Mouse (Mus musculus) MN1 (cell line): ENCODE measurements around the gene Gpn3.

Experiments used
- DNase-seq: peaks from one replicate; pipeline ENCODE4 v3.0.0-alpha.2; 2016; ENCODE audit warnings: low spot score

Gene Gpn3

DNA sequence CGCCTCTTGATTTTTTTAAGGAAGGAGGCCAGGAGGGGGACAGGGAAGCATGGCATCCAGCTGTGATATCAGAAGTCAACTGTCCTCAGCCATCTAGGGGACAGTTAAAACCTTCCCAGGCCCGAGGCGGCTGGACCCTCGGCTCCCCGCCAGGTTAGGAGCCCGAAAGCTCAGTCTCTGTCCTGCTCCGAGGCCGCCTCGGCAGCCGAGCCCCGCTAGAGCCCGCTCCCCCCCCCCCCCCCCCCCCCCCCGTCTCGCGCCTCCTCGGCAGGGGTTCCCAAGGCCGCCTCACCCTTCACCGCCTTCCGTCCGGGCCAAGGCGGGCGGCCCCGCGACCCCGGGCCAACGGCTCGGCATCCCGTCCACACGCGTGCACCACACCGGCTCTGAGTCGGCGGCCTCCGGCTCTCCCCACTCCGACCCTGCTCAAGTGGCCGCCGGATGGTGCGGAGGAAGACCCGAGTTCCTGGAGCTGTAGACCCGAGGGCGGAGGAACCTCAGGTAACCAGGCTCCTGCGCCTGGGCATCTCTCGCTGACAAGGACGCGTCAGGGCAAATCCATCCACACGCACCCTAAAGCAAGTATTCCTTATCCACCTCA is at the start of gene Gpn3:
TSS of gene Gpn3 (plus strand) at position 286 of the 601 bp plus-strand sequence.
- peak; percentile 52 for DNase-seq

DNA sequence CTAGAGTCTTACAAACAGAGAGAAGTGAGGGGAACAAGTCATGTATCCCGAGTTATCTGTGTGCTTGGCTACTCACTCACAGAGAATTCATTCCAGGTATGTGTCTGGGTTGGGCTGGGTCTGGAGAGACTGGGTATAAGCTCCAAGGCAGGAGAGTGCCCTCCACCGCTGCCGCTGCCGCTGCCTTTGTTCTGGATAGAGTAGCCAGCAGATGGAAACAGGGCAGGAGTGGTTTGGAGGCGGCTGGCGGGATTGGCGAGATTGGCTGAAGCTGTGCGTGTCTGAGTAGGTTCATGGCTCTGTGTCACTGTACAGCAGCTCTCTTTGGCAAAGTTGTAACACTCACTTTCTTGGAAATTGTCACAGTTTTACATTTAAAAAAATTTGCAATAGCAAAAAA is 48.2 kb upstream of the Gpn3 start:
- DNase-seq: no peak

DNA sequence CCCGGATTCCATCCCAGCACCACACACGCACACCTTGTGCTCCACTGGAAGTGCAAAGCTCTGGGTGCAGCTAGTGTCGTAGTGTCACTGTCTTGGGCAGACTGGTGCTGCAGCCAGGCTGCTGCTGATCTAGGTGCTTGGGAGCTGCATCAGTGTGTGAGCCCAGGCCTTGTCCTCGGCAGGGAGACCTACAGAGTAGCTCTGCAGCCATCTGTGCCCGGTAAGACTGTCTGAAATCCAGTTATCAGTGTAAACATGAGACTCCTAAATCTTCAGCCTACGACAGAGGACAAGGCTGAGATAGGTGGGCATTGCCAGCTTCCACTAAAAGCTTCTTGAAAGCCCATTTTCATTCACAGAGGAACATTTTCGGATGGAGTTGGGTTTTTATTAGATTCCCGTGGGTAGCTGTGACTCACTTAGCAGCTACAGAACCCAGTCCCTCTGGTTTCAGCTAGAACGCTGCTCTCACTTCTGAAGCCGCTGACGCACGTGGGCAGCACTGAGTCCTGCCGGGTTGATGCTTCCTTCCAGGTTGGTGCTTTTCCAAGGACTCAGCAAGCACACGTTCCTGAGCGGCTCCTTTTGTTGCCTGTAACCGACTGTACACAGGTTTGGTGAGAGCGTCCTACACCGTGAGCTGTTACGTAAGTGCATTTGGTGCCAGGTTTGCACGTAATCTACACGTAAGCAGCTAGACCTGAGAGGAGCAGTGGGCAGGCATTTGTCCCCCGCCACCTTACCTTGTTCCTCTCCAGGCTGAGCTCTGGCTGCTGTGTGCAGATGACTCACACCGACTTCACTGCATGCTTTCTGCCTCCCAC is 46.9 kb upstream of the Gpn3 start:
- no peak for DNase-seq

DNA sequence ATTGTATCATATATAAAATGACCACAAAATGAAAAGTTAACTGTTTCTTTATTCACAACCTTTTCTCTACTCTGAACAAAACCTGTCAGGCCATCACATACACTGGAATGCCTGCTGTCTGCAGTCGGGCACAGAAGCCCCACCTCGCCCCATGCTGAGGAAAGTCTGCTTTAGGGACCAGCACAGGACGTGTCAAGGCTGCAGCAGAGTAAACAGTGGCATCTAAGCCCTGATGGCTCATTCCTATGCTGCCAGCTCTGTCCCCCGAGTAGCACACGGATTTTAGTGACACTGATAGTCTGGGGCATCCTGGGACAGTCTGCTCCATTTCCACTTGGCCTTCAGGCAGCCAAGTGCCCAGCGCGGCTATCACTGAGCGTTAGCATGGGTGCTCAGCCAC is 46.2 kb upstream of the Gpn3 start:
- DNase-seq: no peak

DNA sequence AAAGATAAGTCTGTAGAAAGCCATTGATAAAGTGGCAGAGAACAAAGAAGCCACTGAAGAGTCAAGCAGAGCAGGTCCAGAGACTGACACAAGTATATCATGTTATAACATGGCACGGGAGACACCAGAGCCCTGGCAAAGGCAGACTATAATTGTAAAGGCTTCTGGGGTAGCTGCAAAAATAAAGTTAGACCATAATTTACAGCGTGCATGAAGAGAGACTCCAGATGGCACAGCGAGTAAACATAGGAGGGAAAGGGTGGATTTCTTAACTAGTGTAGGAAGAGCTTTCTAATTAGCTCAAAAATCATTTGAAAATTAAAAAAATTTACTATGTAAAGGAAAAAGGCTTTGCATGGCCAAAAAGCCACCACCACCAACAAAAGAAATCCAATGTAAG is 44.4 kb upstream of the Gpn3 start:
- DNase-seq: no peak

DNA sequence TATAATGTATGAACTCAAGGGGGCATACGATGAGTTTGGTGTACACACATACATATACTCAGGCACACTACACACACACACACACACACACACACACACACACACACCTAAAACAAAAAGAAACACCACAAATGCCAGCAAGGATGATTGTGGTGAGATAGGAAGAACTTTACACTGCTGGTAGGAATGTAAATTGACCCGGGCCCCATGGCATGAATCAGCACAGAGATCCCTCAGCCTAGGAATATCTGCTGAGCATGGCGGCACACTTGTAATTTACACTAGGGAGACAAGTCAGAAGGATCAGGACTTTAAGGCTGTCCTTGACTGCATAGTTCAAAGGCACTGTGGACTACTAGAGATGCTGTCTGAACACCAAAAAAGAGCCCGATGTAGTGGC is 41.4 kb upstream of the Gpn3 start:
- no peak for DNase-seq

DNA sequence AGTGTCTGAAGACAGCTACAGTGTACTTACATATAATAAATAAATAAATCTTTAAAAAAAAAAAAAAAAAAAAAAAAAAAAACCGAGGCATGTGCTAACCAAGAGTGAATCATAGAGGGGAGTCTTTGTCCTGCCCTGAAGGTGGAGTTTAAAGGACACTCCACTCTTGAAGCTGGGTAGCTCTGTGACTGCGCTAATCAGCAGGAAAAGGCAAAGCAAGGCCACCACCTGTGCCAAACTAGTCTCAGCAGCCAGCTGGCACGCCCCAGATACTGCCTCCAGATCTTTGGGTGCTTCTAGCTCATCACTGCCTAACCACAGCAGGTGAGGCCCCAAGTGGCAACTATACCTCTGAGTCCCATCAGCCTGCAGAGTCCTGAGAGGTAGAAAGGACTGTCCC is 37.0 kb upstream of the Gpn3 start:
- no peak for DNase-seq

DNA sequence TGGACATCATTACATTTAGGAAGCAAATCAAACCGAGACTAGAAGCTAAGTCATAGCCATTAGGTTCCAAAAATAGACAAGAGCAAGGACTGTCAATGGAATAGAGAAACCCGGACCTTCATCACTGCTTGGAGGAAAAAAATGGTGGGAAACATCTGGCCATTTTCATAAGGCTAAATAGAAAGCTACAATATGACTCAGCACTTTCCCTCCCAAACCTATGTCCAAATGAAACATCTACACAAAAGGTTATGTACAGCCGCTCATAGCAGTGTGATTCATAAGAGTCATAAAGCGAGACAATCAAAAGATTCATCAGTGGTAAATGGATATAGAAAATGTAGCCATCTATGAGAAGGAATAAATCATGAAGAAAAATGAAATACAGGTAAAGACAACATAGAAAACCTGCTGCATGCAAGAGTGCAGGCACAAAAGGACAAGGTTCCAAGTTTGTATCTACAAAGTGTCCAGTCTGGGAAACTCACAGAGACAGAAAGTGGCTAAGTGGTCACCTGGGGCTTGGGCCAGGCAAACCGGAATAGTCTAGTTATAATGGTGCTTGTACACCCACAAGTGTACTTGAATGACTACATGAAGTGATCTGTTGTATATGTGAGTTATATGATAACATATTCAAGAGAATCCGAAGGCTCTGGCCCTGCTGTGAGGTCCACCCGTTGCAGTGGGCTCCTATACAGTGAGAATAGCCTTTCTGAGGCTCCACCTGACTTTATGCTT is 35.0 kb upstream of the Gpn3 start:
- DNase-seq: no peak

DNA sequence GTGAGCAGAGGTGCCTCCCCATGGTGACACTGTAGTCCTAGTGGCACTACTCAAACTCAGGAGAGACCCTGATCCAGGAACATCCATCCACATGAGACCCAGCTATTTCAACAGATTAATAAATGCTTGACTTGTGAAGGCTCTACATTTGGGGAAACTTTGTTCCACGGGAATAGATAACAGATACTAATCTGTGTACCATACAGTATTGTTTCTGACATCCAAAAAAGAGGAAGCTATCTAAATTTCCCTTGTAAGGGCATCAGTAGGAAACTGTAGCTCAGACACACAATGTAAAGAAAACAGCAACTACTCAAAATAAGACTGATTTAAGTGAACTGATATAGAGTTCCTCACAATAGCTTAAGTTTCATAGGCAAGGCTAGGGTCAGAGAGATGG is 28.8 kb upstream of the Gpn3 start:
- DNase-seq: no peak

DNA sequence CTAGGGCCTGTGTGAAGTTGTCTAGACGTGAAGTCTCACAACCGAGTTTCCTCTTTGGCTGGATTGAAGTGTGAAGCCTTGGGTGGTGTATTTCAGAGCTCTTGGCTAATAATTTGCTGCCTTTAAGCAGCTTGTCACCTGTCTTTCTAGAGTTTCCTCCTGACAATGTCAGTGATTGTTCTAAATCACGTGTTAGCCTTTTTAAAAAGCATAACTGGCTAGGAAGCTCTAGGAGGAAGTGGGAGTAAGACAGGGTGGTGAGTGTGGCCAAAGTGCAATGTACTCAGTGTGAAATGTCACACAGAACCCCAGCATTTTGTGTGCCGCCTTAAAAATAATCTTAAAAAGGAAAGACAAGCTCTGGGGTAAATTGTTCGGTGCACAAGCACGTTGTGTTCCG is 27.9 kb upstream of the Gpn3 start:
- DNase-seq: no peak

DNA sequence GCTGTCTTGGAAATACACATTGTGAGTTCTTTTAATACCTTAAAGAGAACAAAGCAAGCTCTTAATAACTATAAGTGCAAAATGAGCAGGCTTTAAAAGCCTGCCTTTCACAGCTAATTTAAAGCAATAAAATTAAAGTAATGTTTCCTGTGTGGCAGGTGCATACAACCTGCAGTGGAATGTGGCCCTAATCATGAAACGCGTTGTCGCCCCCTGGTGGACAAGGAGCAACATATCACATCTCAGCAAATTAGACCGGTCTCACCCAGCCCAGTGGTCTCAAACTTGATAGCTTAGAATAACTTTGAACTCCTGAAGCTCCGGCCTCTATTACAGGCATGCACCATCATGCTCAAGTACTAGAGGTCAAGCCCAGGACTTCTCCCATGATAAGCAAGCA is 27.4 kb upstream of the Gpn3 start:
- DNase-seq: peak; percentile 62

DNA sequence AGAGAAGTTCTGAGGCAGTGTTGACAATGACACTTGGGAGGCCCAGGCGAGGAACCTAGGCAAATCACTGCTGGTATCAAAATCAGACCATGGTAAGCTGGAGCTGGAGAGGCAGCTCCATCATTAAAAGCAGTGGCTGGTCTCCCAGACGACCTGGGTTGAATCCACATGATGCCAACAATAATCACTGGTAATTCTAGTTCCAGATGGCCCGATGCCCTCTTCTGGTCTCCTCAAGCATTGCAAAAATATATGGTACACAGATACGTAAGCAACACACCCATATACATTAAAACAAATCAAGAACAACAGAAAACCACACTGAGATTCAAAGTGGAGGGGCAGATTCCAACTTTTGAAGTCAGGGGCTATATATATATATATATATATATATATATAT is 25.9 kb upstream of the Gpn3 start:
- DNase-seq: no peak

DNA sequence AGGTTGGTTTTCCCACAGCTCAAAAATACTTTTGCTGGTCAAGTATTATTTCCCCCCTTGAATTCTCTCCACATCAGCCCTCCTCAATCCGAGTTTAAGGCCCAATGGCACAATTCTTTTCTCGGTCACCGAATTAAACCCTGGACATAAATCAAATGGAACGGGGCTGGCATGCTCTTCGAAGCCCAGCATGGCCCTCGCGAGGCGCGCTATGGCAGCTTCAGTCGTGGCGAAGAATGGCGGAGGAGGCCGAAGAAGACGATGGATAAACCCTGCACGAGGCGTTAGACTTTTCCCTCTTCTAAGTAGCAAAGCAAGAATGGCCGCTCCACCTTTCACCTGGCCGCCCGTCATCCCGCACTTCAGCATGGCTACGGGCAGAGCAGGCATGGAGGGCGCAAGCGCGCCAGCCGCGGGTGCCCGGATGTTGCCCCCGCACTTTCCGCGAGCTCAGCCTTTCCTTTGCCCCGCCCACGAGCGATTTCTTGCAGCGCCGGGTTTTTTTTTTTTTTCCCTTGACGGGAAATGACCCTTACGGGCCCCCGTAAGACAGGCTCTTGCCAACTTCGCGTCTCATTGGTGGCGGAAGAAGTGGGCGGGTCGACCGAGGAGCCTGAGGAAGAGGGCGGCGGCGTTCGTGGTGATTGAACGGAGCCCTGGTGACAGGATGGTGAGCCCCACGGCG is 17.7 kb upstream of the Gpn3 start, which contains the start of the genes Rad9b and Vps29:
TSS of gene Rad9b (minus strand) at position 427 of the 685 bp plus-strand sequence.
TSS of gene Vps29 (plus strand) at position 563 of the 685 bp plus-strand sequence.
- DNase-seq: peak; percentile 98

DNA sequence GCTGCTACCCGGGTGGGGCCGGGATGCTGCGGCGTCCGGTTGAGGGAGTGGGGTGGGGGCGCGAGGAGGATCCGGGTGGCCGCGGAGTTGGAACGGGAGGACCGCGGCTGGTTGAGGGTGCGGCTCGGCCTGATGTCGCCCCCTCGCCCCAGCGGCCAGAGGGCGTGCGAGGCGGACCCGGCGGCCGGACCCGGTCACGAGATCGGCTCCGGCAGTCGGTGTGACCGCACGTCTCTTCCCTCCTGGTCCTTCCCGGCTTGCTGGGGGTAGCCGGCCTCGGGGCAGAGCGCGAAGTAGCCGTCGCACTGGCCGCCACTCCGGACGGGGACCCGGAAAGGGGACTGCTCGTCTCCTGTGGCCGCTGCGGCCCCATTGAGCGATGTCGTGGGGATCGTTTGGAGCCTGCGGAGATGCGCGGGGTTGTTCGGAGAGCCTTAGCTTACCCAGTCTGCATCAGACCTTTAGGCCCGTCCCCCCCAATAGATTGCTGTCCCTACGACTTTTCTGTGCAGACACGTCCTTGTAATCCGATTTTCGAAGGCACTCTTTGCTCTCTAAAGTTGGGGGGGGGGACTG is 17.1 kb upstream of the Gpn3 start:
- no peak for DNase-seq

DNA sequence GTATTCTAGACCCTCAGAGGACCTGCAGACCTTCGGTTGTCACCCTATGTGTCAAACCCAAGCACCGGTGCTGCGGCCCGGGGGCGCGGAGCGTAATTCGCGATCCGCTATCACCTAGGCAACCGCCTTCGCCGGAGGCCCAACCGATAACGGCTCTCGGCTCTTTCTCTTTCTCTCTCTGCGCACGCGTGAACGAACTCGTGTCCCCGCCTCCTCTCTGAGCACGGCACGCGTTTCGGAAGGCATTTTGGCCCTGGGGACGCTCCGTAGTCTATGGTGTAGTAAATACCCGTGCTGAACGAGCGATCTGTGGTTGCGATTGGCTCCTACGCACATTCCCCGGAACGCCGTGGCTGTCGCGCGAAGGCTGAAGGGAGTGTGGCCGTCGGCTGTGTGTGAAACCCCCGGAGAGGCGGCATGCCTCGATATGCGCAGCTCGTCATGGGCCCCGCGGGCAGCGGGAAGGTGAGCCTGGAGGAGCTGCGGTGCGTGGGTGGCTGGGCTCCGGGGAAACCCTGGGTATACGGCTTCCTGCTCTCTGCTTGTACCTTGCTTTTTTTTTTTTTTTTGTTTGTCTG is 605 bp downstream of the Gpn3 start, which contains the start of gene Fam216a:
TSS of gene Fam216a (minus strand) at position 173 of the 578 bp plus-strand sequence.
- DNase-seq: peak; percentile 99

DNA sequence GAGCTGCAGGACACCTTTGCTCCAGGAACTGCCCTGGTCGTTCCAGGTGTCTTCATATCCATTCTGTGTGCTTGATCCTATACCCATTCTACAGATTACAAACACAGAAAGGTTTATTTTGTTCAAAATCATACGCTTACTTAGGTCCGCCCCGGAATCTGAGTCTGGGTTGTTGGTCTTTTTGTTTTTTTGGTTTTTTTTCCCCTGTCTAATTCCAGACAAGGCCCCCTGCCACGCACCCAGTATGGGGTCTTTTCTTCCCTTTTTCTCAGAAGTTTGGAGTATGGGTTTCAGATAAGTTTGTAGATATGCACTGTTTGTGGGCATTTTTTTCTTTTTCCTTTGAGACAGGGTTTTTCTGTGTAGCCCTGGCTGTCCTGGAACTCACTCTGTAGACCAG is 1.2 kb downstream of the Gpn3 start:
- DNase-seq: no peak

DNA sequence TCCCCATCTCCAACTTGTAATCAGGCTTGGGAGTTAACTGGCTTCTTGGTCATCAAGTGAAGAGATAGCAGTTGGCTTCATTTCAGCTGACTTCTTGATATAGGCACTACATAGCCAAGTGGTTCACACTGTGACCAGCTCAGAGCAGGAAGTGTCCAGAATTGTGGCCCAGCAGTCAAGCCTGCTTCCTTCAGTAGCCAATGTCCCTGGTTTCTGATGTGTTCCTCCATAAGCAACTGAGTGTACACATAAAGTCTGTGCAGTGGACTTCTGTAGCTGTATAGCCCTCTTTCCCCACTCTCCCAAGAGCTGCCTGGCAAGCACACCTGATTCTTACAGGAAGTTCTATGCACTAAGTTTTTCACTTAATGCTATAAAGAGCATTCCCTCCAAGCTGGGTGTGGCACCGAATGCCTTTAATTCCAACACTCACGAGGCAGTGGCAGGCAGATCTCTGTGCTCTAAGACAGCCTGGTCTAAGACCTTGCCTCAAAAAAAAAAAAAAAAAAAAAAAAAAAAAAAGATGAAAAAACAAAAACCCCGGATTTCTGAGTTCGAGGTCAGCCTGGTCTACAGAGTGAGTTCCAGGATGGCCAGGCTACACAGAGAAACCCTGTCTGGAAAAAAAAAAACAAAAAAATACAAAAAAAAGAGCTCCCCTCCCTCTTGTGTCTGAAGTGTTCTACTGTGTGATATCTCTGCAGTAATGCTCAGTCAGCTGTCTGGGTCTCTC is 5.6 kb downstream of the Gpn3 start:
- no peak for DNase-seq

DNA sequence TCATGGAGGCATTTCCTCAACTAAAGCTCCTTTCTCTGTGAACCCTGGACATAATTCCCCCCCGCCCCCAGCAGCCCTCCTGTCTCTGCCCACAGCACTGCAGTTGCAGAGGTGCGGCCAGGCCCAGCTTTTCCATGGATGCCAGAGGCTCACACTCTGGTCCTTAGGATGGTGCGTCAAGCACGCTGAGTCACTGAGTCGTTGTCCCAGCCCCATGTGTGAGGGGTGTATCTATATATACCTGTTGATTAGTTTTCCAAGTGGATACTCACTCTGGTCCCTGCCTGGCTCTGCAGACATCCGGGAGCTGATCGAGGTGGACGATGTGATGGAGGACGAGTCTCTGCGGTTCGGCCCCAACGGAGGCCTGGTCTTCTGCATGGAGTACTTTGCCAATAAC is 6.5 kb downstream of the Gpn3 start:
- DNase-seq: no peak

DNA sequence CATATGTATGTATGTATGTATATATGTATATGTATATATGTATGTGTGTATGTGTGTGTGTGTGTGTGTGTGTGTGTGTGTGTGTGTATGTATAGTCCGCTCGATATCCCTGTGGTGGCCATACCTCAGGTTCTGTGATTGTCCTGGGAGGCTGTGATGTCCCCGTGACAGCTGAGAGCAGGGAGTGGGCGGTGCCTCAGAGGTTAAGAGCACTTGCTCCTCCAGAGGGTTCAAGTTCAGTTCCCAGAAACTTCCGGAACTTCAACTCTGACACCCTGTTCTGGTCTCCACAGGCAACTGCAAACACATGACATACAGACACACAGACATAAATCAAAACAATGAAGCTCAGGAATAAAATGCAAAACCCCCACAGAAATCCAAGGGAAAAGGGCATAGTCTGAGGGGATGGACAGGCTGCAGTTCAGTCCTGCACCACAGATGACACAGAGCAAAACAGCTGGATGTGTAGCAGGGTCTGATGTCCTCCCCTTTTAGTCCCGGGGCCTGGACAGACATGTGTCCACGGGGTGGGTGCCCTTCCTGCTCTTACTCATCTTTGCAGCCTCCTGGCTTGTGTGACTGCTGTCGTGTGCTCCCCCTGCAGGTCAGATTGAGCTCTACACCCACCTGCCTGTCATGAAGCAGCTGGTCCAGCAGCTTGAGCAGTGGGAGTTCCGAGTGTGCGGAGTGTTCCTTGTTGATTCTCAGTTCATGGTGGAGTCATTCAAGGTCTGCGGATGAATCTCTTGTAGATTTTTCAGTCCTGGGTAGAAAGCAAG is 7.9 kb downstream of the Gpn3 start:
- DNase-seq: peak; percentile 78

DNA sequence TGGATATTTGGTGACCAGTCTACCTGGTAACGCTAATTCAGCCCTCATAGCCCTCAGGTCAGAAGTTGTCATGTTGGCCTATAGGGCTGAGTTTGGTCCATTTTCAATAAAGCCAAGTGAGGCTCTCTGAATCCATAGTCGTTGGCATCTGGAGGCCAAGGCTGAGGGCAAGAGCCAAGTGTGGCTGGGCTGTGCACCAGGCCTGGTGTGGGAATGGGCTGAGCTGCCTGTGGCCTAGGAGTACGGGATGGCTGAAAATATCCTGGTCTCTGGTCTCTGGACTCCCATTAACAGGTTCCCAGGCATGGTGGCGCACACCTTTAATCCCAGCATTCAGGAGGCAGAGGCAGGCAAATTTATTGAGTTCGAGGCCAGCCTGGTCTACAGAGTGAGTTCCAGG is 18.3 kb downstream of the Gpn3 start:
- no peak for DNase-seq
